Mouse (Mus musculus): ENCODE measurements at regions not wholly inside any gene's neighbourhood (a gene's known extent, or its start where the extent isn't known, plus 50 kb on each side); places are given as distances from the start of the nearest gene placed in this dataset.

DNA sequence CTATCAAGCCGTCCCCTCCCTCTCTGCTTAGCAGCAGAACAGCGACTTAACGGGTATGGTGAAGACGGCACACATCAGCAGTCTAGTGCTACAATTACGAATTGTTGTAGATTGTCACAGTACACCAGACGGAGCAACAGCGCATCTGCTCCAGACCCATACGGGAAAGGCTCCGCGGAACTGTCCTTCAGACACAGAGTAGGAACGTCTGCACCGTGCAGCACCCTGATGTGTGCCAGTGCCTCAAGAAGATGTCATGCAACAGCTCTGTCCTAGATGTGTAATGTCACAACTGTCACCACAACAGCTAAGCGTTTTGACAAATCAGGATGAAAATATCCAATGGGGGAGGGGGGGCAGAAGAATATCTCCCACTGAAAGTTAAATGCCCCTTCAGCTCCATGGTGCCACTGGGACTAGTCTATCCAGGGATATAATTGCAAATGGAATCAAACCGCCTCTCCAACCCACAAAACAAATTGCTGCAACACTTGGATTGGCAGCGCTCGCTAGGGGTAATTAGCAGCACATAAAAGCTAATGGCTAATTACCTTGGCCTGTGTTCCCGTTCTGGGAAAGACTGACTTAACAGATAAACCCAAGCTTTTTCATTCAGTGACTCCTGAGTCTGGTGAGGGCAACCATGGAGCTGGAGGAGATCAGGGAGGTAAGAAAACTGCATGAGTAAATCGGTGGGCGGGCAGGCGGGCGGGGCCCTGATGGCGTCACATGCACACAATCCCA is 472.6 kb downstream of the Zfp704 start:
- intact Hi-C loops (cut with DNase I): no loop called here
- no peak for DNase-seq (ENCODE audit: low spot score)

DNA sequence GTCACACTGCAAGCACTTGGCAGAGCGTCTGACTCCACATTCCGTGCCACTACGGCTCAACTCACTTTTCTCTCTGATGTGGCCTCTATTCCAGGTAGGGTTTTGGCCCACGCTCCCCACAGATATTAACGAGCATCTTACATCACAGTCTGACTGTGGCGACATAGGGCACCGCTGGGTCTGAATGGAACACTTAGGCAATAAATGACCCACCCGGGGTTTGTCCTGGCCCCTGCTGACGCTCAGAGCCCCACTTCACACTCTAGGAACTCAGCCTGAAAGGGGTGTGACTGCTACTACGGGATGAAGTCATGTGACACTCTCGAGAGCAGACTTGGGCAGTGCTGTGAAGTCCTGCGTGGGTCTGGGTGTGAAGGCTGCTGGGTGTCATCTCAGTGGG is 475.9 kb downstream of the Zfp704 start:
- no peak for DNase-seq (ENCODE audit: low spot score)
- intact Hi-C loops (cut with DNase I): no loop called here

DNA sequence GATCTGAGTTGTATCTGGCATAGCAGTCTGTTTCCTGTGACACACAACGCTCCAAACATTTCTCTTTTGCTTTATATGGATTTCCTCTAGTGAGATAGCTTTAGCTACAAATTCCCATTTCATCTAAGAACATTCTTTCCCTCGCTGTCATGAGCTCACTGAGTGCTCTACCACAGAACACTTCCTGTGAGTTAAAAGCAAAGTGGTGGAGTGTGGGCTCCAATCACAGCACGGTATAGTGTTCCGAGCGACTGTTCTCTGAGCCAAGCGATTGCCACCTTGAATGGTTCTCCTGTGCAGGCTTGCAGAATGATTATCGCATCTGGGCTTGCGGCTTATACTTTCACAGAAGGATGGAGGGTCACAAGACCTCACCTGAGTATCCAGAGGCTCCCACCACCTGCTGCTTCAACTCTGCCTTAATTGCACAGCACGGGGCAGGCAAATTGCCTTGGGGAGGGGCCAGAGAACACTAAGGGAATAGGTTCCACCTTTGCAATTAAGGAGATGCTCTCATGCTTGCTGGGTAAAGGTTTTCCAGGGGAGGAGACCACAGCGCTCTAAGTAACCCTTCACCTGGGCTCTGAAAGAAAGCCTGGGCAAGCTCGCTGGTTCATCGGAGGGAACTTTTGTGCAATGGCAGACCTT is 477.7 kb downstream of the Zfp704 start:
- intact Hi-C loops (cut with DNase I): no loop called here
- DNase-seq (ENCODE audit: low spot score): no peak

- no peak for DNase-seq (ENCODE audit: low spot score)
- intact Hi-C loops (cut with DNase I): no loop called here
These were observed 478.5 kb downstream of the Zfp704 start for GRCm38 (mm10) chr3:9131366-9131765.

DNA sequence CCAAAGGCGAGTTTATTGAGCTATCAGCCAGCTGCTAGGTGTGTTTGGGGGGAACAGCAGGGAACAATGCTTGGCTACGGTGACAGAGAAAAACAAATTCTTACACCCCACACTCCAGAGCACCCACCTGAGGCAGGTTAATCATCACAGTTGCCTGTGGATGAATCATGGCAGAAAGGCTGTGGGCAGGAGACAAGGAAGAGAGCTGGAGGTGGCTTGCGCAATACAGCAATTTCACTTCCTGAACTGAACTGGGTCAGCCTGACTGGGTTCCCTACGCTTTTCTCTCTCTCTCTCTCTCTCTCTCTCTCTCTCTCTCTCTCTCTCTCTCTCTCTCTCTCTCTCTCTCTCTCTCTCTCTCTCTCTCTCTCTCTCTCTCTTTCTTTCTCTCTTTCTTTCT is 481.5 kb downstream of the Zfp704 start:
- intact Hi-C loops (cut with DNase I): no loop called here
- DNase-seq (ENCODE audit: low spot score): no peak

- intact Hi-C loops (cut with DNase I): no loop called here
- DNase-seq (ENCODE audit: low spot score): peak; percentile 40
These were observed 486.8 kb downstream of the Zfp704 start for GRCm38 (mm10) chr3:9123079-9123478.

DNA sequence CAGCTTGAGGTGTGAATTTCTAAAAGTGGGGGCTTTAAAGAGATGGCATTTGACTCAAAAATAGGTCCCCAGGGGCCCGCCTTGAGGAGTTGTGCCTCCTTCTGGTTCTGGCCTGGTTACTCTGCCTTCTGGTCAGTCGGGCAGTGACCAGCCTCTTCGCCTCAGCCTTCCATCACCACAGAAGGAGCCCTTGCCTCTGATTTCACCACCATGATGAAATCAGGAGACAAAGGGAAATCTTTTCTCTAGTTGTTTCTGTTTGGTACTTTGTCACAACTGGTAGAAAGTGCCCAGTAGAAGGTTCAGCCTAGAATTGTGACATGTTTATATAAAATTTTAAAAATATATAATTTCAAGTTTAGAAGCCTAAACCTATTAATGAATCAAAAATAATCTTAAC is 492.0 kb downstream of the Zfp704 start:
- DNase-seq (ENCODE audit: low spot score): no peak
- intact Hi-C loops (cut with DNase I): no loop called here

DNA sequence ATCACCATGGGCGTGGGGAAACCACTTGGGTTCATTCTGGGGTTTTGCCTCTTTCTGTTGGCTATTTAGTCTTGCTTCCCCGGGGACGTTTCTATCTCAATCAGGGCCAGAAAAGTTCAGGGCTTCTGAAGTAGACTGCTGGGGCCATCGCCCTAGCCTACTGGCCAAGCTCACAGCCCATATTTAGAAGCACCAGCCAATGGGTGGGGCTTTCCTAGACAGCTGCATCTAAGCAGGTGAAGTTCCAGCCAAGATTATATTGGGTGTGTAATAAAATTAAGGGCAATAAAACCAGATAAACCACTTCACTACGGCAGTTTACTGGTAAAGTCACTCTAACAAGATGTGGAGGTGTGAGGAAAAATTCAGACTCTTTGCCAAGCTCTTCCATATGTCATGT is 496.5 kb downstream of the Zfp704 start:
- no peak for DNase-seq (ENCODE audit: low spot score)
- intact Hi-C loops (cut with DNase I): no loop called here

DNA sequence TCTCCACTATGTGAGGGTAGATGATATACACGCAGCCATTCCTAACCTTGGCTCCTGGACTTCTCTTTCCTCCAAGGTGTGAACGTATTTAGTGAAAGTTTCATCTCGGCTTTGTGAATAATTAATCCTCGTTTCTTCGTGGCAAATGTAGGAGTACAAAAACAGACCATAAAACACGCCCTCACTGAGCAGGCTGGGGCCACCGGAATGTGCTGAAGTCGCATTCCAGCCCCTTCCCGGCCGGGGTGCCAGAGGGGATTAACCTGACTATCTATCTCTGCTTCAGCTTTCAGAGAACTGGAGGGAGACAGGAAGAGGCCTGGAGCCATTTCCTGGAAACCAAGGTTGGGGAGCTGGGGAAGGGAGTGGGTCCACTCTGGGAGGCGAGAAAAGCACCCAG is 499.1 kb downstream of the Zfp704 start:
- intact Hi-C loops (cut with DNase I): no loop called here
- DNase-seq (ENCODE audit: low spot score): no peak

- intact Hi-C loops (cut with DNase I): no loop called here
- DNase-seq (ENCODE audit: low spot score): no peak
These were observed 499.9 kb downstream of the Zfp704 start for GRCm38 (mm10) chr3:9109991-9110390.

DNA sequence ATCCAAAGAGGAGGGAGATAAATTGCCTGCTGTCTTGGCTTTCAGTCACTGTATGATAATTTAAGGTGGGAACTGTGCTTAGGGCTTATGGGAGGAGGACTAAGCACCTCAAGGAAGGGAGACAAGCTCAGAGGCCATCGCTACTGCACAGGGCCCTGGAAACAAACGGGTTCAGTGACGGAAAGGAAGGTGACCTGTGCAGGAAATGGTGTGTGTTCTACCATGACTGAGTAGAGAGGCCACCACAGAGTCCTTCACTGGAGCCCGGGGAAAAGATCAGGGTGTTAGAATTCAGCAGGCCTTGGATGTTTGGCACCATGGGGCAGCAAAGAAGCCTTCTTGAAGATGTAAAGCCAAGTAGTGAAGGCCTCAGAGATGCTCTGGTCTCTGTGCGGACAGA is 500.4 kb downstream of the Zfp704 start:
- DNase-seq (ENCODE audit: low spot score): no peak

DNA sequence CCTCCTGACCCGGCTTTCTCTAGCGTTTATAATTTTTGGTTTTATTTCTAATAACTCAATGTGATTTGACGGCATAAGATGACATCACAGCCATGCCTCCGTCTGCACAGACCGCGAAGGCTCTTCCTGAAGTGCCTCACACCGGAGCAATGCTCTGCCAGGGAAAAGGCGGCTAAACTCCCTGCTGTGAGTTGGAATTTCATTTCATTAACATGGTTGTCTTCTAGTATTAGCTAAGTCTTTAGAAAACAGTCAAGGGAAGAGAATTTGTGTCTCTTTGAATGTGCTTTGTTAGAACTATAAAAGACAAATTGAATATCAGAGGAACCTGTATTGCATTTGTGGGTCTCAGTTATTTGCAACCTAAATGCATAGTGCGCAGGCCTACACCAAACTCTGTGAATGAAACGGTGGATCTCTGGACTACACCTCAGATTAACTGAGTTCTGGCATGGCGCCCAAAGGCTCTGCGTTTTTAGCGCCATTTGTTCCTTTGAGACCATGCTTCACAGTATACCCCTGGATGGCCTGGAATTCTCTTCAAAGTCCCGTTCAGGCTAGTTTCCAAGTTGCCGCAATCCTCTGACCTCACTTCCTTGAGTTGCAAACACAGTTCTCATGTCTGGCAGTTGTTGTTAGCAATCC is 502.0 kb downstream of the Zfp704 start:
- no peak for DNase-seq (ENCODE audit: low spot score)
- intact Hi-C loops (cut with DNase I): no loop called here

More for the DNA sequence above, 500.4 kb downstream of the Zfp704 start:
- intact Hi-C loops (cut with DNase I): no loop called here

GRCm38 (mm10) chr3:9105191-9105926 is 504.5 kb downstream of the Zfp704 start:
- no peak for DNase-seq (ENCODE audit: low spot score)
- intact Hi-C loops (cut with DNase I): no loop called here

- intact Hi-C loops (cut with DNase I): no loop called here
- DNase-seq (ENCODE audit: low spot score): no peak
These were observed 506.4 kb downstream of the Zfp704 start for GRCm38 (mm10) chr3:9103456-9103855.

DNA sequence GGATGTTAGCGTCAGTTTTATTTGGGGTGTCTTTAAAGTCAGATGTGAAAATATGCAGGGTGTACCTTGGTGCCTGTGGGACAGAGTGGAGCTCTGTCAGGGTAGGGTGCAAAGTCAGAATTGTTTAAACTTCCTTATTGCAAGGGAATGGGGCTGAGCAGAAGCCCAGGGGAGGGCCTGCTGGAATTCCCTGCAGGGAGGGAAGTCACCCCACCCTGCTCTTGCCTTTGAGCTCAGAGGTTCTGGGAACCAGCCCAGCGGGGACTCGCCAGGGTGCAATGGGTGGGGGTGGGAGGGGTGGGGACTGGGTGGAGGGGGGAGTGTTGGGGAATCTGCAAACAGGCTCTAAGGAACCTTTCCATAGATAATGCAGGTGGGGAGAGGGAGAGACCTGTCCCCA is 508.6 kb downstream of the Zfp704 start:
- DNase-seq (ENCODE audit: low spot score): no peak
- intact Hi-C loops (cut with DNase I): no loop called here

- intact Hi-C loops (cut with DNase I): no loop called here
- DNase-seq (ENCODE audit: low spot score): no peak
These were observed 509.1 kb downstream of the Zfp704 start for GRCm38 (mm10) chr3:9100761-9101160.

DNA sequence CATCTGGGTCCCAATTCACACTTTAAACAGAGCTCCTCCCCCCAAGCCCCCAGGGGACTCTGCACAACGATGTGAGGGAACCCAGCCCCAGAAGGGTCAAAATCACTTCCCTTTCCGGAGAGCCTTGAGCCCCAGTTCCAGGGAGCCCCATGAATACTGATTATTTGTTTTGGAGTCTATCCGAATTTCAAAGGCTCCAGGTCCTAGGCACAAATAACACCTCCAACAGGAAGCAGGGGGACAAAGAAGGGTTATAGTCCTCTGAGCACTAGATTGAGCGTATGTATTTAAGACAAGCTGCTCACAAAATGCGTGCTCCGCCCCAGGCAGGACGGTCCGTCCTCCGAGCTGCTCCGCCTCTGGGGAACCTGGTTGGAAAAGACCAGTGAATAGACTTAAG is 511.4 kb downstream of the Zfp704 start:
- intact Hi-C loops (cut with DNase I): no loop called here
- no peak for DNase-seq (ENCODE audit: low spot score)

- intact Hi-C loops (cut with DNase I): loop anchor here (5.0 kb wide), 1 partner anchor 158 kb away; no protein-coding TSS in a partner anchor
These were observed 525.8 kb downstream of the Zfp704 start for GRCm38 (mm10) chr3:9084134-9084533.

DNA sequence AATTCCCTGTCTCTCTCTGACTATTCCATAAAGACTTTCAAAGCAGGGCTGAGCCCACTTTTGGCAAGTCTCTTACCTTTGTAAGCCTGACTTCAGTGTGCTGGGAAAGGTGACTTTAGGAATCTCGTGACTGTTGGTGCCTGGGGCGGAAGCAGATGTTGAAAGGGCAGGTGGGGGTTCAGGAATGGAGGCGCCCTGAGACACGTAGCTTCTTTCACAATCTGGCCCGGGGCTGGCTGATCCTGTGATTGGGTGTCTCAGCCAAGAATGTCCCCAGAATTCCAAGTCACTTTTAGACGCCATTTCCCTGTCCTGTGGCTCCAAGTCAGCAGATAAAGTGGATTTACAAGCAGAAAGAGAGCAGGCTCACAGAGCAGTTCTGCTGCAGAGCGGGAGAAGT is 527.8 kb downstream of the Zfp704 start:
- no peak for DNase-seq (ENCODE audit: low spot score)
- intact Hi-C loops (cut with DNase I): loop anchor here (5.0 kb wide), 1 partner anchor 160 kb away; no protein-coding TSS in a partner anchor

More at GRCm38 (mm10) chr3:9084134-9084533, 525.8 kb downstream of the Zfp704 start:
- DNase-seq (ENCODE audit: low spot score): no peak

- intact Hi-C loops (cut with DNase I): loop anchor here (5.0 to 10.0 kb wide), 3 partner anchors 264 to 629 kb away; no protein-coding TSS in a partner anchor
- DNase-seq (ENCODE audit: low spot score): no peak
These were observed 531.7 kb downstream of the Zfp704 start for GRCm38 (mm10) chr3:9078201-9078600.

All from heart, postnatal 25 days (tissue).